Mouse (Mus musculus) heart, embryonic 16.5 days (tissue): ENCODE measurements around the gene Gm14685. TPM values are rescaled to one million over a fixed set of nuclear protein-coding genes. Genes with fewer than 3 reads are reported as not detected.

Experiments
- polyA plus RNA-seq: library from polyadenylated mRNA; unstranded; fragments of >200 nt; fragmentation: Nextera tagmentation; extraction: Ambion mirVana; gene quantifications from 2 replicates; pipeline ENCODE4 v1.2.1, GENCODE M21; 2015

Gm14685 gene
- polyA plus RNA-seq, 1 experiment from 2014 or later = 0.11 TPM

Other genes with a start within 250 kb of the Gm14685 start
- gene Cetn2, start 198.6 kb upstream of the Gm14685 start, polyA plus RNA-seq = 57.8 and 58.4 TPM in 2 replicates
- gene Nsdhl, start 198.5 kb upstream of the Gm14685 start, polyA plus RNA-seq = 14.2 and 15.1 TPM in 2 replicates
- gene Zfp185, start 129.7 kb upstream of the Gm14685 start, polyA plus RNA-seq = 3.3 and 3.6 TPM in 2 replicates
- gene Pnma5, start 79.9 kb upstream of the Gm14685 start, polyA plus RNA-seq = not detected in 2 replicates
- gene Pnma3, start 52.3 kb upstream of the Gm14685 start, polyA plus RNA-seq = not detected in 2 replicates
- gene Xlr4a, start 34.6 kb upstream of the Gm14685 start, polyA plus RNA-seq = 2.6 and 4.3 TPM in 2 replicates
- gene Xlr3a, start 20.0 kb upstream of the Gm14685 start, polyA plus RNA-seq = 1.0 and 1.8 TPM in 2 replicates
- gene Xlr5b, start 31.7 kb downstream of the Gm14685 start, polyA plus RNA-seq = not detected in 2 replicates
- gene DXBay18, start 32.4 kb downstream of the Gm14685 start, polyA plus RNA-seq = not detected in 2 replicates
- not detected in 2 replicates for gene Spin2d, start 59.9 kb downstream of the Gm14685 start, polyA plus RNA-seq
- 6.3 and 6.5 TPM in 2 replicates for gene Xlr3b, start 75.2 kb downstream of the Gm14685 start, polyA plus RNA-seq
- gene Xlr4b, start 97.3 kb downstream of the Gm14685 start, polyA plus RNA-seq = 2.4 and 4.1 TPM in 2 replicates
- gene F8a, start 111.2 kb downstream of the Gm14685 start, polyA plus RNA-seq = 11.8 and 11.9 TPM in 2 replicates
- 0.39 and 1.8 TPM in 2 replicates for gene Xlr4c, start 126.1 kb downstream of the Gm14685 start, polyA plus RNA-seq
- not detected in 2 replicates for gene Xlr3c, start 148.3 kb downstream of the Gm14685 start, polyA plus RNA-seq
- gene Xlr5a, start 175.9 kb downstream of the Gm14685 start, polyA plus RNA-seq = not detected in 2 replicates
- gene Xlr5c, start 175.9 kb downstream of the Gm14685 start, polyA plus RNA-seq = not detected in 2 replicates
- gene Gm45015, start 219.8 kb downstream of the Gm14685 start, polyA plus RNA-seq = not detected in 2 replicates
- gene Zfp275, start 225.6 kb downstream of the Gm14685 start, polyA plus RNA-seq = 8.4 and 10.0 TPM in 2 replicates